7 mouse cellular contexts compared by ENCODE assay signal in the genomic region with DNA sequence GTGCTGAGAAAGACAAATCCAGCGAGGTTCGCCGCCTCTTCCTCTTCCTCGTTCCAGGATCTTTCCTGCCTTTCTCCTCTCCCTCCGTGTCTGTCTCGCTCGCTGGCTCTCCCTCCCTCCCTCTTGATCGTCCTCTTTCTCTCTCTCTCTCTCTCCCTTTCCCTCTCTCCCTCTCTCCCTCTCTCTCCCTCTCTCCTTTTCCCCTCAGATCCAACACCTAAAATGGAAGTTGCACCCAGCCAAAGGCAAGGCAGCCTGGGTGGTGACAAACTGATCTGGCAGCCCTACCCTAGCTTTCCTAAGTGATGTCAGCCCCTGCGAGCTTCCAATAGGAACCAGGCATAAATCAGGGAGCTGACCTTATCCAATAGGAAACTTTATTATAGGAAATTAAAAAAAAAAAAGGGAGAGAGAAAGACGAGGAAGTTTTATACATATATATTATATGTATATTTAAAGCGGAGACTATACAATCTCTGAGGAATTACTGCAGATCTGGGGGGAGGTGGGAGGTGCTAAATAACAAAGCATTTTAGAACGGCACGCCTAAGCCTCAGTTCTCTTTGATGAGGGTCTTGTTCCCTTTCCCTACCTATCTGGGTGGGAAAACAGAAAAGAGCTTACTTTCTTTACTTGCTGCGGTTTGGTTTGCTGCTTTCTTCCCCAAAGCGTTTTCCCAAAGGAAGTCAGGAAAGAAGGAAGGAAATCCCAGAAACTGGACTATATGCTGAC. TPM values are rescaled to one million over a fixed set of nuclear protein-coding genes. Genes with fewer than 3 reads are reported as not detected.
DNase-seq lines count a peak whose midpoint lies in the region; ATAC-seq lines count a peak whose summit lies in the region.

A gene (minus strand): TSS at position 302 of the 732 bp plus-strand sequence.

- peak; percentile 91 for DNase-seq in adrenal gland, postnatal 14 days
- DNase-seq in embryo, embryonic 10.5 days (ENCODE audit: low spot score): peak; percentile 94
- DNase-seq in gastrocnemius, postnatal 10 days: peak; percentile 74
- DNase-seq in hindlimb bud, embryonic 11.5 days (ENCODE audit: extremely low spot score, low read depth, low spot score): peak; percentile 92
- DNase-seq in left cerebral cortex, adult 8-10 months (ENCODE audit: low spot score in 2 of 2): peak; percentile 72 to 90
- peak; percentile 83 for DNase-seq in right cerebral cortex, postnatal 25 days

- ATAC-seq in megakaryocyte, adult 5-6 weeks (ENCODE audit: poor library complexity, severe bottlenecking): peak; percentile 77

RNA-seq across cellular contexts. Expression of the gene that starts here (rescaled TPM):
- total RNA-seq in adrenal gland, postnatal 14 days (2021): 133 and 134 TPM in 2 replicates
- total RNA-seq in gastrocnemius, postnatal 10 days (2021): 10 to 100 TPM; 54.4 to 68.8 TPM
- 10 to 100 TPM; 57.2 to 69.1 (median 60.0) TPM for total RNA-seq in left cerebral cortex, adult 8-10 months (2022)
- total RNA-seq in megakaryocyte, adult 5-6 weeks (2015): 14.9 and 20.9 TPM in 2 replicates
- total RNA-seq in megakaryocyte, adult 5-6 weeks (2017): 14.8 and 17.8 TPM in 2 replicates

Comparison
In these comparisons a context has a peak if more than half of its experiments do, and no peak if none do; other contexts are left out.
1. Peak in every context shown above with its lines: DNase-seq and ATAC-seq.